Mouse (Mus musculus) forebrain, postnatal 0 days (tissue): ENCODE data around the gene Snrnp35. TPM values are rescaled to one million over a fixed set of nuclear protein-coding genes. Genes with fewer than 3 reads are reported as not detected.

Source experiments
- ATAC-seq: fragments of 200-750 bp; cut with Nextera tagmentation; 2 replicates; pipeline ENCODE4 v1.8.0; 2017; ENCODE audit warnings: mild to moderate bottlenecking, moderate library complexity
- DNase-seq: peaks from one replicate; pipeline ENCODE4 v3.0.0-alpha.2; 2015
- H3K27ac ChIP-seq: fragments of 300-500 bp; sonication (generic); 2 replicates; pipeline ENCODE4 v1.5.1; 2014; ENCODE audit warnings: low read depth, mild to moderate bottlenecking, antibody characterized with exemption, low read length, moderate library complexity, mixed read lengths
- H3K27me3 ChIP-seq: fragments of 300-500 bp; sonication (generic); 2 replicates; pipeline ENCODE4 v1.6.1; 2014; ENCODE audit warnings: mild to moderate bottlenecking, low read length, mixed read lengths; ENCODE audit not compliant: insufficient read depth
- H3K36me3 ChIP-seq: fragments of 300-500 bp; sonication (generic); 2 replicates; pipeline ENCODE4 v1.6.1; 2014; ENCODE audit warnings: mild to moderate bottlenecking, moderate library complexity; ENCODE audit not compliant: insufficient read depth
- H3K4me1 ChIP-seq: fragments of 300-500 bp; sonication (generic); 2 replicates; pipeline ENCODE4 v1.6.1; 2014; ENCODE audit warnings: antibody characterized with exemption; ENCODE audit not compliant: insufficient read depth
- H3K4me2 ChIP-seq: fragments of 300-500 bp; sonication (generic); 2 replicates; pipeline ENCODE4 v1.6.1; 2014; ENCODE audit warnings: low read depth, mild to moderate bottlenecking, moderate library complexity
- H3K4me3 ChIP-seq: fragments of 300-500 bp; sonication (generic); 2 replicates; pipeline ENCODE4 v1.5.1; 2014; ENCODE audit warnings: low read depth, low read length, mixed read lengths
- H3K9ac ChIP-seq: fragments of 300-500 bp; sonication (generic); 2 replicates; pipeline ENCODE4 v1.6.1; 2014; ENCODE audit warnings: mild to moderate bottlenecking
- H3K9me3 ChIP-seq: fragments of 300-500 bp; sonication (generic); 2 replicates; pipeline ENCODE4 v1.6.1; 2016; ENCODE audit warnings: low read length
- CTCF ChIP-seq: sonication (generic); IDR thresholded peaks from 2 replicates; pipeline ENCODE4 v1.5.1; 2016; ENCODE audit warnings: antibody characterized with exemption, control low read depth, low read depth
- WGBS: fragments of 180-500 bp; shearing (Covaris S2); extraction: QIAGEN DNeasy Blood & Tissue Kit; methylation state at CpG from one replicate; pipeline ENCODE4 v1.1.7; 2014; 5-methylcytosine and 5-hydroxymethylcytosine counted together
- polyA plus RNA-seq: library from polyadenylated mRNA; unstranded; fragments of >200 nt; fragmentation: Nextera tagmentation; extraction: Ambion mirVana; gene quantifications from 2 replicates; pipeline ENCODE4 v1.2.1, GENCODE M21; 2015
- total RNA-seq: library from RNA; depleted of rRNA; stranded (reverse); fragments of >200 nt; gene quantifications from 2 replicates; pipeline ENCODE4 v1.2.3, GENCODE M21; 2014

Snrnp35 gene
- total and polyA plus RNA-seq, 2 experiments from 2014 or later, result 16.0 to 17.7 TPM

GRCm38 (mm10) chr5:124444208-124444607 is 38.7 kb upstream of the Snrnp35 start:
- DNase-seq (no peak), ATAC-seq (no peak)
- WGBS, result 63% methylated on average over 3 of the region's 3 CpGs
- no peak overlapping the region for H3K27ac ChIP-seq
- H3K36me3 ChIP-seq, result peaks cover 20% of the 10 kb centered on the region
- no peaks in the 10 kb centered on the region for H3K9me3 ChIP-seq
- H3K27me3 ChIP-seq, result no peaks in the 10 kb centered on the region
- H3K4me3 ChIP-seq, result no peak overlapping the region
- no peak for TF ChIP-seq CTCF
- no peak overlapping the region for H3K9ac ChIP-seq
- H3K4me2 ChIP-seq, result peak overlapping the region; percentile 92; the same call in 1 of the 2 replicates
- H3K4me1 ChIP-seq, result peaks cover 18% of the 10 kb centered on the region

GRCm38 (mm10) chr5:124444661-124445561 is 38.0 kb upstream of the Snrnp35 start:
- Histone ChIP-seq H3K4me1 (peaks cover 18% of the 10 kb centered on the region), H3K4me2 (peak overlapping the region; percentile 92), H3K27ac (peak overlapping the region; percentile 78), H3K9me3 (no peaks in the 10 kb centered on the region), H3K36me3 (peaks cover 25% of the 10 kb centered on the region), H3K4me3 (peak overlapping the region; percentile 89), H3K27me3 (no peaks in the 10 kb centered on the region), H3K9ac (peak overlapping the region; percentile 86)
- TF ChIP-seq CTCF, result no peak
- peak; percentile 88 for DNase-seq
- ATAC-seq, result peak; percentile 96
- 4% methylated on average over 65 of the region's 66 CpGs for WGBS

- ATAC-seq, result peak; percentile 59
- Histone ChIP-seq H3K27me3 (no peaks in the 10 kb centered on the region), H3K4me3 (peak overlapping the region; percentile 89), H3K27ac (peak overlapping the region; percentile 78), H3K4me1 (peaks cover 15% of the 10 kb centered on the region), H3K9me3 (no peaks in the 10 kb centered on the region), H3K36me3 (peaks cover 33% of the 10 kb centered on the region), H3K9ac (peak overlapping the region; percentile 86), H3K4me2 (peak overlapping the region; percentile 92)
- DNase-seq, result no peak
- TF ChIP-seq CTCF, result no peak
- 2% methylated on average over 43 of the region's 77 CpGs for WGBS
Observed at GRCm38 (mm10) chr5:124445621-124446293, 37.2 kb upstream of the Snrnp35 start.

GRCm38 (mm10) chr5:124446301-124446881 is 36.5 kb upstream of the Snrnp35 start:
- no peak overlapping the region for H3K27ac ChIP-seq
- H3K4me3 ChIP-seq, result peak overlapping the region; percentile 89
- H3K27me3 ChIP-seq, result no peaks in the 10 kb centered on the region
- ATAC-seq (no peak), DNase-seq (no peak)
- WGBS, result 4% methylated on average over 15 of the region's 15 CpGs
- H3K4me2 ChIP-seq, result peak overlapping the region; percentile 92
- H3K36me3 ChIP-seq, result peaks cover 40% of the 10 kb centered on the region
- TF ChIP-seq CTCF, result no peak
- no peaks in the 10 kb centered on the region for H3K9me3 ChIP-seq
- H3K4me1 ChIP-seq, result peaks cover 12% of the 10 kb centered on the region; the same call in 1 of the 2 replicates
- H3K9ac ChIP-seq, result peak overlapping the region; percentile 86

- WGBS, result 63% methylated on average over 6 of the region's 6 CpGs
- no peaks in the 10 kb centered on the region for H3K27me3 ChIP-seq
- peaks cover 12% of the 10 kb centered on the region; the same call in 1 of the 2 replicates for H3K4me1 ChIP-seq
- DNase-seq (no peak), ATAC-seq (no peak)
- no peak overlapping the region for H3K4me3 ChIP-seq
- TF ChIP-seq CTCF, result no peak
- H3K27ac ChIP-seq, result no peak overlapping the region
- H3K9me3 ChIP-seq, result no peaks in the 10 kb centered on the region
- peaks cover 62% of the 10 kb centered on the region for H3K36me3 ChIP-seq
- no peak overlapping the region for H3K4me2 ChIP-seq
- H3K9ac ChIP-seq, result peak overlapping the region; percentile 14; the same call in 1 of the 2 replicates
Observed at GRCm38 (mm10) chr5:124449494-124449893, 33.4 kb upstream of the Snrnp35 start.

GRCm38 (mm10) chr5:124450051-124450450 is 32.9 kb upstream of the Snrnp35 start:
- ATAC-seq (no peak), DNase-seq (no peak)
- 0 out of 2 replicates have a peak, but pooled peaks cover 7% of the 10 kb centered on the region for H3K4me1 ChIP-seq
- no peak overlapping the region for H3K9ac ChIP-seq
- no peak overlapping the region for H3K27ac ChIP-seq
- peaks cover 67% of the 10 kb centered on the region for H3K36me3 ChIP-seq
- no peak for TF ChIP-seq CTCF
- no peaks in the 10 kb centered on the region for H3K9me3 ChIP-seq
- H3K4me3 ChIP-seq, result no peak overlapping the region
- 79% methylated on average over 7 of the region's 7 CpGs for WGBS
- no peak overlapping the region for H3K4me2 ChIP-seq
- H3K27me3 ChIP-seq, result no peaks in the 10 kb centered on the region
